Mouse (Mus musculus) embryonic facial prominence, embryonic 11.5 days (tissue): ENCODE measurements at regions not wholly inside any gene's neighbourhood (a gene's known extent, or its start where the extent isn't known, plus 50 kb on each side); places are given as distances from the start of the nearest gene placed in this dataset.

Source experiments
- ATAC-seq: fragments of 200-750 bp; cut with Nextera tagmentation; replicated peaks from 2 replicates; pipeline ENCODE4 v1.8.0; 2017; ENCODE audit warnings: low read depth; ENCODE audit not compliant: insufficient number of reproducible peaks, low FRiP score, low TSS enrichment
- DNase-seq: peaks from one replicate; pipeline ENCODE4 v3.0.0-alpha.2; 2015; ENCODE audit warnings: low spot score
- H3K27ac ChIP-seq: fragments of 300-500 bp; sonication (generic); replicated peaks from 2 replicates; pipeline ENCODE4 v1.5.1; 2014; ENCODE audit warnings: mild to moderate bottlenecking, low read depth, low read length, control low read depth
- H3K27me3 ChIP-seq: fragments of 300-500 bp; sonication (generic); 2 replicates; pipeline ENCODE4 v1.6.1; 2014; ENCODE audit warnings: mild to moderate bottlenecking, low read length, moderate library complexity, mixed read lengths; ENCODE audit not compliant: control insufficient read depth, insufficient read depth
- H3K36me3 ChIP-seq: fragments of 300-500 bp; sonication (generic); replicated peaks from 2 replicates; pipeline ENCODE4 v1.6.1; 2014; ENCODE audit warnings: low read depth, mild to moderate bottlenecking, low read length, moderate library complexity, mixed read lengths; ENCODE audit not compliant: control insufficient read depth, insufficient read depth
- H3K4me1 ChIP-seq: fragments of 300-500 bp; sonication (generic); 2 replicates; pipeline ENCODE4 v1.6.1; 2014; ENCODE audit warnings: low read length, mixed read lengths; ENCODE audit not compliant: control insufficient read depth, insufficient read depth
- H3K4me2 ChIP-seq: fragments of 300-500 bp; sonication (generic); 2 replicates; pipeline ENCODE4 v1.6.1; 2014; ENCODE audit warnings: low read depth, mild to moderate bottlenecking, control low read depth, low read length, moderate library complexity
- H3K4me3 ChIP-seq: fragments of 300-500 bp; sonication (generic); 2 replicates; pipeline ENCODE4 v1.5.1; 2014; ENCODE audit warnings: low read depth, low read length, control low read depth
- H3K9ac ChIP-seq: fragments of 300-500 bp; sonication (generic); replicated peaks from 2 replicates; pipeline ENCODE4 v1.6.1; 2014; ENCODE audit warnings: mild to moderate bottlenecking, control low read depth, low read length
- H3K9me3 ChIP-seq: fragments of 300-500 bp; sonication (generic); replicated peaks from 2 replicates; pipeline ENCODE4 v1.6.1; 2016; ENCODE audit warnings: mild to moderate bottlenecking, low read length, inconsistent platforms, mixed read lengths; ENCODE audit not compliant: control insufficient read depth
- WGBS: fragments of 180-500 bp; shearing (Covaris S2); extraction: QIAGEN DNeasy Blood & Tissue Kit; methylation state at CpG from one replicate; pipeline ENCODE4 v1.1.7; 2014; 5-methylcytosine and 5-hydroxymethylcytosine counted together

DNA sequence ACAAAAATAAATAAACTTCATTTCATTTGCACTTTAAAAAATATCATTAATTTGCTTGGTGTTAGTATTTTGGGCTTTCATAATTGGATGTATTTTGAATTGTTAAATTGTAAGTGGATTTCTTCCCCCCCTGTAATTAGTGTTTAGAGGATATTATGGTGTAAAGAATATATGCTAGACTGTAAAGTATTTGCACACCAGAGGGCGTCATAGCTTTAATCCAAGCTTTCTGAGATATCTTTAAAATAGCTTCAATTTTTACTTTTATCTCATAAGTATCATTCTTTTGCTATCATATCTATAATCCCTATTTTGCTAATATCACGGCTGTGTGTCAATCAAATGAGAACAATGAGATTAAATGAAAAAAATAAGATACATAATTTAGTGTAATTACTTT, 942.4 kb downstream of the Gbe1 start:
- Histone ChIP-seq H3K9me3 (no peaks in the 10 kb centered on the region), H3K36me3 (no peaks in the 10 kb centered on the region), H3K4me2 (no peak overlapping the region), H3K4me1 (no peaks in the 10 kb centered on the region), H3K4me3 (no peak overlapping the region), H3K27me3 (no peaks in the 10 kb centered on the region), H3K9ac (no peak overlapping the region), H3K27ac (no peak overlapping the region)
- ATAC-seq (no peak), DNase-seq (peak; percentile 38)
- WGBS = 71% methylated on average over 2 of the region's 2 CpGs

DNA sequence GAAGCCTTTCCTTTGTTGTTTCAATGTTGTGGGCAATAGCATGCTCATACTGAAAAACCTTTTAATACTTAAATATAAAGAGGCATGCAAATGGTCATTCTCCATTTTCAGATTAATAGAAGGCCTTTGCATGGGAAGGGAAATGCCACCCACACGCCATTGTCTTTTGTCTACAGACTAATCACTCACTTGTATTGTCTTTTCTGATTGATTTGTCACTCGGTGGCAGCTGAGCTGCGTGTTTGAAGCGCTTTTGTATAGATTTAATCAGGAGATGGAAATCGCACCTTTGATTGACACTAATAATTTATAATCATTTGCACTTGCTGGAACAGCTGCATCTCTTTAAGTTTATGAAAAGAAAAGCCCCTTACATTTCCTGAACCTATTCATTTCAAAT, 953.4 kb downstream of the Gbe1 start:
- WGBS = 53% methylated on average over 5 of the region's 5 CpGs
- no peak overlapping the region for H3K4me2 ChIP-seq

More for the DNA sequence above, 953.4 kb downstream of the Gbe1 start:
- DNase-seq (peak; percentile 23), ATAC-seq (no peak)
- no peaks in the 10 kb centered on the region for H3K27me3 ChIP-seq
- H3K9me3 ChIP-seq = no peaks in the 10 kb centered on the region
- H3K27ac ChIP-seq = no peak overlapping the region
- no peaks in the 10 kb centered on the region for H3K36me3 ChIP-seq
- no peak overlapping the region for H3K9ac ChIP-seq
- H3K4me3 ChIP-seq = no peak overlapping the region
- H3K4me1 ChIP-seq = no peaks in the 10 kb centered on the region
